Mouse (Mus musculus): ENCODE measurements around the gene Jade1.

Gene Jade1

GRCm38 (mm10) chr3:41555491-41556381, at the start of gene Jade1:
Jade1 (plus strand) TSS chr3:41555731.
- DNase-seq (ENCODE audit: low spot score in 2 of 2) = no peak

- no peak for DNase-seq (ENCODE audit: low spot score in 2 of 2)
Observed at GRCm38 (mm10) chr3:41509441-41509840, 46.1 kb upstream of the Jade1 start.

- no peak for DNase-seq (ENCODE audit: low spot score in 2 of 2)
Observed at GRCm38 (mm10) chr3:41510191-41510590, 45.3 kb upstream of the Jade1 start.

GRCm38 (mm10) chr3:41510750-41511149, 44.8 kb upstream of the Jade1 start:
- DNase-seq (ENCODE audit: low spot score in 2 of 2) = no peak

- DNase-seq (ENCODE audit: low spot score in 2 of 2) = no peak
Observed at GRCm38 (mm10) chr3:41514003-41514402, 41.5 kb upstream of the Jade1 start.

GRCm38 (mm10) chr3:41514683-41515305, 40.7 kb upstream of the Jade1 start:
- no peak for DNase-seq (ENCODE audit: low spot score in 2 of 2)

GRCm38 (mm10) chr3:41516961-41517518, 38.5 kb upstream of the Jade1 start:
- no peak for DNase-seq (ENCODE audit: low spot score in 2 of 2)

- DNase-seq (ENCODE audit: low spot score in 2 of 2) = no peak
Observed at GRCm38 (mm10) chr3:41520925-41521324, 34.6 kb upstream of the Jade1 start.

- no peak for DNase-seq (ENCODE audit: low spot score in 2 of 2)
Observed at GRCm38 (mm10) chr3:41521733-41522132, 33.8 kb upstream of the Jade1 start.

GRCm38 (mm10) chr3:41522226-41523005, 33.1 kb upstream of the Jade1 start:
- DNase-seq (ENCODE audit: low spot score in 2 of 2) = no peak

- DNase-seq (ENCODE audit: low spot score in 2 of 2) = no peak
Observed at GRCm38 (mm10) chr3:41523006-41523375, 32.5 kb upstream of the Jade1 start.

- DNase-seq (ENCODE audit: low spot score in 2 of 2) = no peak
Observed at GRCm38 (mm10) chr3:41523460-41523859, 32.1 kb upstream of the Jade1 start.

- no peak for DNase-seq (ENCODE audit: low spot score in 2 of 2)
Observed at GRCm38 (mm10) chr3:41528291-41528969, 27.1 kb upstream of the Jade1 start.

GRCm38 (mm10) chr3:41530156-41530555, 25.4 kb upstream of the Jade1 start:
- DNase-seq (ENCODE audit: low spot score in 2 of 2) = no peak

- no peak for DNase-seq (ENCODE audit: low spot score in 2 of 2)
Observed at GRCm38 (mm10) chr3:41531541-41531940, 24.0 kb upstream of the Jade1 start.

- no peak for DNase-seq (ENCODE audit: low spot score in 2 of 2)
Observed at GRCm38 (mm10) chr3:41532109-41532508, 23.4 kb upstream of the Jade1 start.

GRCm38 (mm10) chr3:41533660-41534059, 21.9 kb upstream of the Jade1 start:
- DNase-seq (ENCODE audit: low spot score in 2 of 2) = no peak

- DNase-seq (ENCODE audit: low spot score in 2 of 2) = no peak
Observed at GRCm38 (mm10) chr3:41537957-41538356, 17.6 kb upstream of the Jade1 start.

- no peak for DNase-seq (ENCODE audit: low spot score in 2 of 2)
Observed at GRCm38 (mm10) chr3:41541313-41541712, 14.2 kb upstream of the Jade1 start.

GRCm38 (mm10) chr3:41544451-41544850, 11.1 kb upstream of the Jade1 start:
- no peak for DNase-seq (ENCODE audit: low spot score in 2 of 2)

GRCm38 (mm10) chr3:41547289-41547688, 8.2 kb upstream of the Jade1 start:
- no peak for DNase-seq (ENCODE audit: low spot score in 2 of 2)

GRCm38 (mm10) chr3:41548238-41548637, 7.3 kb upstream of the Jade1 start:
- DNase-seq (ENCODE audit: low spot score in 2 of 2) = no peak

All from spleen, postnatal 4 days (tissue).